Mouse (Mus musculus) forebrain, embryonic 10.5 days (tissue): ENCODE data around the gene Rec114. TPM values are rescaled to one million over a fixed set of nuclear protein-coding genes. Genes with fewer than 3 reads are reported as not detected.

Source experiments
- DNase-seq: peaks from one replicate; pipeline ENCODE4 v3.0.0-alpha.2; 2017; ENCODE audit warnings: low spot score; ENCODE audit errors: extremely low spot score
- H3K27ac ChIP-seq: fragments of 300-500 bp; sonication (generic); 2 replicates; pipeline ENCODE4 v1.5.1; 2016; ENCODE audit warnings: mild to moderate bottlenecking
- H3K27me3 ChIP-seq: fragments of 300-500 bp; sonication (generic); 2 replicates; pipeline ENCODE4 v1.6.1; 2016; ENCODE audit warnings: mild to moderate bottlenecking; ENCODE audit not compliant: poor library complexity, severe bottlenecking
- H3K36me3 ChIP-seq: fragments of 300-500 bp; sonication (generic); replicated peaks from 2 replicates; pipeline ENCODE4 v1.6.1; 2016; ENCODE audit warnings: mild to moderate bottlenecking, moderate library complexity
- H3K4me1 ChIP-seq: fragments of 300-500 bp; sonication (generic); 2 replicates; pipeline ENCODE4 v1.6.1; 2016
- H3K4me3 ChIP-seq: fragments of 300-500 bp; sonication (generic); 2 replicates; pipeline ENCODE4 v1.5.1; 2016; ENCODE audit warnings: mild to moderate bottlenecking, moderate library complexity
- H3K9me3 ChIP-seq: fragments of 300-500 bp; sonication (generic); 2 replicates; pipeline ENCODE4 v1.6.1; 2016; ENCODE audit warnings: mild to moderate bottlenecking, moderate library complexity
- WGBS: fragments of 180-500 bp; shearing (Covaris S2); methylation state at CpG from one replicate; pipeline ENCODE4 v1.1.7; 2016; 5-methylcytosine and 5-hydroxymethylcytosine counted together
- polyA plus RNA-seq: library from polyadenylated mRNA; unstranded; fragments of >200 nt; fragmentation: Nextera tagmentation; extraction: Ambion mirVana; gene quantifications from 2 replicates; pipeline ENCODE4 v1.2.1, GENCODE M21; 2016

Rec114 gene
- polyA plus RNA-seq, 1 experiment from 2014 or later: 0.97 TPM

DNA sequence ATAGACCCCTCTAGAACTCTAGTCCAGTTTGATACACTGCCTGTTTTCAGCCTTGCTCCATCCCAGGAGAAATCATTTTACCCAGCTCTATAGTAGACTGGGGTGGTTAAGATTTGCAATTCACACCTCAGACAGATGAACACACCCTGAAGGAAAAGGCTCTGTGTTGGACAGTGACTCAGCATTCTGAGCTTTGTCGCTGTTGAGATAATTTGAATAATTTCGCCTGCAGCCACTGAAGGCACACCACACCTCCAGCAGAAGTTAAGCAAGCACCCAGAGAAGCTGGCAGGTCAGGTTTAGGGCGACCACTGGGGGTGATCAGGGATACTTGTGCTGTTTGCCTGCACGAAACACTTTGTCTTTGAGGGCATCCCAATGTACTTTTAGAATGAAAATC is 4.4 kb upstream of the Rec114 start:
- DNase-seq: no peak
- Histone ChIP-seq H3K4me3 (no peak overlapping the region), H3K27me3 (no peaks in the 10 kb centered on the region), H3K27ac (no peak overlapping the region), H3K4me1 (peaks cover 11% of the 10 kb centered on the region), H3K36me3 (no peaks in the 10 kb centered on the region), H3K9me3 (no peaks in the 10 kb centered on the region; the same call in 1 of the 2 replicates)
- WGBS: 71% methylated on average over 4 of the region's 4 CpGs

GRCm38 (mm10) chr9:58747328-58747755 is 3.6 kb upstream of the Rec114 start:
- no peaks in the 10 kb centered on the region for H3K27me3 ChIP-seq
- peaks cover 11% of the 10 kb centered on the region for H3K4me1 ChIP-seq
- no peak for DNase-seq
- peak overlapping the region; percentile 35; the same call in 1 of the 2 replicates for H3K27ac ChIP-seq
- WGBS: 58% methylated on average over 6 of the region's 6 CpGs
- H3K9me3 ChIP-seq: no peaks in the 10 kb centered on the region; the same call in 1 of the 2 replicates
- no peaks in the 10 kb centered on the region for H3K36me3 ChIP-seq
- H3K4me3 ChIP-seq: no peak overlapping the region

DNA sequence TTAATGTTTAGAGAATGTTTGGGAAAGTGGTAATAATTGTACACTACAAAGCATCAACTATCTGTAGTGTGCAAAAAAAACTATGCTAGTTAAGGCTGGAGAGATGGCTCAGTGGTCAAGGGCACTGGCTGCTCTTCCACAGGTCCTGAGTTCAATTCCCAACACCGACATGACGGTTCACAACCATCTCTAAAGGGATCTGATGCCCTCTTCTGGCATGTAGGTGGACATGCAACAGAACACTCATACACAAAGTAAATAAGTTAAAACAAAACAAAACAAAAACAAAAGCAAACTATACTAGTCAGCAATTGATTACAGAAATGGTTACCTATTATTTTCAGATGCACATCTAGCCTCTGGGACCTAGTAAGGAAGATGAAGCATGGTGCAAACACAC is 1.1 kb downstream of the Rec114 start:
- H3K4me1 ChIP-seq: peaks cover 9% of the 10 kb centered on the region
- no peaks in the 10 kb centered on the region for H3K27me3 ChIP-seq
- no peak overlapping the region for H3K4me3 ChIP-seq
- no peak for DNase-seq
- no peak overlapping the region for H3K27ac ChIP-seq
- no peaks in the 10 kb centered on the region for H3K9me3 ChIP-seq
- 93% methylated on average over 2 of the region's 2 CpGs for WGBS
- H3K36me3 ChIP-seq: no peaks in the 10 kb centered on the region

DNA sequence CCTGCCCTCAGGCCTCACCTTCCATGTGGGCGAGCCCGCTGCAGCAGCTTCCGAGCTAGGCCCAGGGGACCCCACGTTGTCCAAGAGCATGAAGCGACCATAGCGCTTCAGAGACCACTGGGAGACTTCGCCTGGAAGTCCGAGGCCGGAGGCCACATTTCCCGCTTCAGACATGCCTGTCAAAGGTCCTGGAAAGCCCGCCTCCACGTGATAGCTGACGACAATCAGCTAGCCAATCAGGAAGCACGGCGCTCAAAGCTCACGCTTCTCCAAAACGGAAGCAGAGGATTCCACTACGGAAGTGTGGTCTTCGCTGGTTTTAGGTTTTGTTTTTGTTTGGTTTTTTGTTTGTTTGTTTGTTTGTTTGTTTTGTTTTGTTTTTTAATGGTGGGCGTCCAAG is 2.4 kb downstream of the Rec114 start:
- Histone ChIP-seq H3K27me3 (no peaks in the 10 kb centered on the region), H3K27ac (no peak overlapping the region), H3K4me3 (no peak overlapping the region), H3K36me3 (no peaks in the 10 kb centered on the region), H3K9me3 (no peaks in the 10 kb centered on the region), H3K4me1 (no peaks in the 10 kb centered on the region)
- WGBS: 87% methylated on average over 20 of the region's 20 CpGs
- no peak for DNase-seq

DNA sequence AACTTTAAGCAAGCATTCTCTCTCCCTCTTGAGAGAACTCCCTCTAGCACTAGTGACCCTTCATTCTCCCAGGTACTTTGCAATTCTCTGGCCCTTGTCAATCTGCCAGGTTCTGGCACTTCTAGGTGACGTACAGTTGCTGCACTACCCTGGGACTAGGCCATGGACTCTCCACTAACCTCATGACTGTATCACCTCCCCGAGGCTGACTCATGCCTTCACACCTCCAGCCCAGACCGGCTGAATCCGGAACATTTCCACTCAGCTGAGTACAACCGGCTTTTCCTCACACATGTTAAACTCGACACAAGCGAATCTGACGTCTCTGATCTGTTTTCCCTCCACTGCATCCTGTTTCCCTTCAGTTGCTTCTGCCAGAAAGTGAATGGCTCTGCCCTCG is 4.0 kb downstream of the Rec114 start:
- Histone ChIP-seq H3K27ac (no peak overlapping the region), H3K9me3 (no peaks in the 10 kb centered on the region), H3K4me1 (no peaks in the 10 kb centered on the region), H3K27me3 (no peaks in the 10 kb centered on the region), H3K4me3 (no peak overlapping the region), H3K36me3 (no peaks in the 10 kb centered on the region)
- DNase-seq: no peak
- WGBS: 89% methylated on average over 9 of the region's 9 CpGs

- no peak for DNase-seq
- Histone ChIP-seq H3K36me3 (no peaks in the 10 kb centered on the region), H3K4me3 (no peak overlapping the region), H3K9me3 (no peaks in the 10 kb centered on the region), H3K4me1 (peaks cover 8% of the 10 kb centered on the region), H3K27me3 (peaks cover 8% of the 10 kb centered on the region; the same call in 1 of the 2 replicates), H3K27ac (no peak overlapping the region)
- WGBS: 87% methylated on average over 11 of the region's 11 CpGs
Observed at GRCm38 (mm10) chr9:58723165-58723564, 20.6 kb downstream of the Rec114 start.

GRCm38 (mm10) chr9:58722151-58722550 is 21.6 kb downstream of the Rec114 start:
- H3K36me3 ChIP-seq: no peaks in the 10 kb centered on the region
- no peak overlapping the region for H3K4me3 ChIP-seq
- WGBS: 83% methylated on average over 5 of the region's 5 CpGs
- H3K27me3 ChIP-seq: peaks cover 8% of the 10 kb centered on the region; the same call in 1 of the 2 replicates
- no peaks in the 10 kb centered on the region for H3K9me3 ChIP-seq
- DNase-seq: no peak
- H3K27ac ChIP-seq: no peak overlapping the region
- peaks cover 8% of the 10 kb centered on the region for H3K4me1 ChIP-seq

- Histone ChIP-seq H3K27ac (no peak overlapping the region), H3K4me3 (no peak overlapping the region), H3K4me1 (peaks cover 6% of the 10 kb centered on the region), H3K9me3 (no peaks in the 10 kb centered on the region), H3K36me3 (no peaks in the 10 kb centered on the region), H3K27me3 (peaks cover 8% of the 10 kb centered on the region; the same call in 1 of the 2 replicates)
- DNase-seq: no peak
- WGBS: 45% methylated on average over 7 of the region's 7 CpGs
Observed at GRCm38 (mm10) chr9:58721021-58721420, 22.7 kb downstream of the Rec114 start.

DNA sequence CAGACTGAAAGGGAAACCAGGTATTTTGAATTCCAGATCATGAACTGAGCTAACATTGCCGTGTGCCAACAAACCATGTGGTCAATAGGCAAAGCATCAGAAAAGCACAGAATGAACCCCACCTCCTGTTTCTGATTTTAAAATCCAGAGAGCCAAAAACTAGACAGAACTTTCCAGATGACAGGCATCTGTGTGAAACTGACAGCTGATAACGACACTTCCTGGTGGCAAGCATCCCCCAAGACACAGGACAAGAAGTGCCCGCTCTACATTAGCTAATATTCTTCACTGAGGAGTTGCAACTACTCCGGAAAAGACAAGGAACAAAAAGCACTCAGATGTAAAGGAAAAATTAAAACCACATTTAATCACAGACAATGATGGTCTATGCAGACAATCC is 23.6 kb downstream of the Rec114 start:
- peaks cover 8% of the 10 kb centered on the region; the same call in 1 of the 2 replicates for H3K27me3 ChIP-seq
- no peaks in the 10 kb centered on the region for H3K9me3 ChIP-seq
- no peak overlapping the region for H3K27ac ChIP-seq
- 84% methylated on average over 4 of the region's 4 CpGs for WGBS
- H3K36me3 ChIP-seq: no peaks in the 10 kb centered on the region
- H3K4me1 ChIP-seq: no peaks in the 10 kb centered on the region
- no peak overlapping the region for H3K4me3 ChIP-seq
- no peak for DNase-seq

GRCm38 (mm10) chr9:58719471-58719870 is 24.3 kb downstream of the Rec114 start:
- H3K4me1 ChIP-seq: no peaks in the 10 kb centered on the region
- no peak overlapping the region for H3K27ac ChIP-seq
- H3K4me3 ChIP-seq: no peak overlapping the region
- peaks cover 8% of the 10 kb centered on the region; the same call in 1 of the 2 replicates for H3K27me3 ChIP-seq
- no peaks in the 10 kb centered on the region for H3K9me3 ChIP-seq
- DNase-seq: no peak
- 83% methylated on average over 5 of the region's 5 CpGs for WGBS
- H3K36me3 ChIP-seq: no peaks in the 10 kb centered on the region

- DNase-seq: no peak
- Histone ChIP-seq H3K4me3 (no peak overlapping the region), H3K4me1 (no peaks in the 10 kb centered on the region), H3K27ac (no peak overlapping the region), H3K36me3 (no peaks in the 10 kb centered on the region), H3K9me3 (no peaks in the 10 kb centered on the region), H3K27me3 (peaks cover 8% of the 10 kb centered on the region; the same call in 1 of the 2 replicates)
- 85% methylated on average over 3 of the region's 3 CpGs for WGBS
Observed at GRCm38 (mm10) chr9:58718964-58719363, 24.8 kb downstream of the Rec114 start.

DNA sequence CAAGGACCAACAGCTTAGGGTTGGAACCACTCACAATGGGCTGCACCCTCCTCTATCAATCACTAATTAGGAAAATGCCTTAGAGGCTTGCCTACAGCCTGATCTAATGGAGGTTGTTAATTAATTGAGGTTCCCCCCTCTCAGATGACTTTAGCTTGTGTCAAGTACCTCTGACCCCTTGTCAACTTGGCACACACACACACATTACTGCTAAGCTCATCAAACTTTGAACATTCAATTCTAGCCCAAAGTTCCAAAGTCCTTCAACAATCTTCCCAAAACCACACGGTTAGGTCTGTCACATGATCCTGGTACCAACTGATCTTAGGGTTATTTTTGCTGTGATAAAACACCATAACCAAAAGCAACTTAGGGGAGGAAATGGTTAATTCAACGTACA is 26.9 kb downstream of the Rec114 start:
- Histone ChIP-seq H3K4me3 (no peak overlapping the region), H3K27ac (no peak overlapping the region), H3K36me3 (no peaks in the 10 kb centered on the region), H3K9me3 (no peaks in the 10 kb centered on the region), H3K27me3 (0 out of 2 replicates have a peak, but pooled peaks cover 2% of the 10 kb centered on the region), H3K4me1 (no peaks in the 10 kb centered on the region)
- DNase-seq: no peak
- 68% methylated on average over 2 of the region's 2 CpGs for WGBS

- Histone ChIP-seq H3K4me3 (no peak overlapping the region), H3K9me3 (no peaks in the 10 kb centered on the region), H3K4me1 (no peaks in the 10 kb centered on the region), H3K27ac (no peak overlapping the region), H3K27me3 (no peaks in the 10 kb centered on the region), H3K36me3 (no peaks in the 10 kb centered on the region)
- DNase-seq: no peak
- WGBS: 76% methylated on average over 7 of the region's 7 CpGs
Observed at GRCm38 (mm10) chr9:58710642-58711041, 33.1 kb downstream of the Rec114 start.

DNA sequence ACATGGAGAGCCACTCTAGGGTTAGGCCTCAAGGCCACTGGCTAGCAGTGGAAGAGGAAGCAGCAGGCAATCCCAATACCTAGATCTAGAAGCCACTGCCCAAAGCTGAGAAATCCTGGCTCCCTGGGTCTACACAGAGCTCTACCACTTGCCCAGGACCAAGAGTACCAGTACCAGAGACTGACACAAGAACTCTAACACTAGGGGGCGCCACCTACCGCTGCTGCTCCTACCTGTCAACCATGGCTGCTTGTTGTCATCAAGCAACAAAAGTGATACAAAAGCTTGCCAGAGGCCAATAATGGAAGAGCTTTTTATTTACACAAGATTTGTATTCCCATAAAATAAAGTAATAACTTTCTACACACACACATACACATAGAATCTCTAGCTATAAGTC is 33.8 kb downstream of the Rec114 start:
- Histone ChIP-seq H3K9me3 (no peaks in the 10 kb centered on the region), H3K4me1 (no peaks in the 10 kb centered on the region), H3K27ac (no peak overlapping the region), H3K36me3 (no peaks in the 10 kb centered on the region), H3K4me3 (no peak overlapping the region), H3K27me3 (no peaks in the 10 kb centered on the region)
- peak; percentile 55 for DNase-seq
- 5% methylated on average over 2 of the region's 2 CpGs for WGBS
